Mouse (Mus musculus) kidney, adult 2 months (tissue): Measurements from ENCODE around the gene Zfp423.

Source experiments
- CTCF ChIP-seq: fragments of 200-500 bp; conservative IDR thresholded peaks from 2 replicates; pipeline ENCODE4 v1.5.1; 2011; ENCODE audit warnings: low read depth, mild to moderate bottlenecking, control low read depth, low read length, moderate library complexity, mixed read lengths; ENCODE audit not compliant: insufficient read depth, insufficient read length
- POLR2A ChIP-seq: fragments of 200-500 bp; IDR thresholded peaks from one replicate; pipeline ENCODE4 v1.6.1; 2011; ENCODE audit warnings: low read depth, low read length, control low read depth

DNA sequence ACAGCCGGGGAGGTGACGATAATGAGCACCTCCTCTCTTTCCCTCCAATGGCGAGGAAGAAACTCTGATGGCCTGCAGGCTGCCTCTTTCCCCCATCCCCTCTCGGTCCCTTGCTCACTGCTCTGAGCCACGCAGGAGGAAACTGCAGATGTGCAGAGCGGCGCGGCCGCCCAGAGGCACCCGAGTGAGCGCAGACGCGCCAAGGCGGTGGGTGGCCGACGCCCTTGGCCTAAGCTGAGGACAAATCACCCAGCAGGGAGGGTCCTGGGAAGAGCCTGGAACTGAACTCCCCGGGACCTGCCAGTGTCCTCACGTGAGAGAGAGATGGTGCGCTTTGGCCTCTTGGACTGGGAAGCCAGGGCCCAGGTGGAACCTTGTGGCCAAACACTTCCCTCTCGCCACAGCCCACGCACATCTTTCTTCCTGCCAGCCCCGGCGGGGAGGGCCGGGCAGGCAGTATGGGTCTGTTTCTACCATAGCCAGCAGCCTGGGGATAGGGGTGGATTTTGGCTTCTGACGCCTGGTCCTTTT, 296.5 kb downstream of the Zfp423 start:
- TF ChIP-seq CTCF = no peak
- TF ChIP-seq POLR2A = no peak
